Mouse (Mus musculus) bone marrow macrophage, adult 2 months (primary cell): ENCODE measurements around the gene Pamr1. TPM values are rescaled to one million over a fixed set of nuclear protein-coding genes. Genes with fewer than 3 reads are reported as not detected.
A peak's percentile ranks its signal among the peaks of the same experiment; 100 is the strongest.

ENCODE experiments used
- H3K27ac ChIP-seq: 2 replicates; pipeline ENCODE4 v1.5.1; 2012; ENCODE audit warnings: low read depth, low read length; ENCODE audit not compliant: insufficient read depth
- H3K4me1 ChIP-seq: 2 replicates; pipeline ENCODE4 v1.6.1; 2012; ENCODE audit warnings: low read length; ENCODE audit not compliant: control insufficient read depth, insufficient read depth
- H3K4me3 ChIP-seq: 2 replicates; pipeline ENCODE4 v1.5.1; 2012; ENCODE audit warnings: mild to moderate bottlenecking, low read length, moderate library complexity; ENCODE audit not compliant: insufficient read depth
- CTCF ChIP-seq: IDR thresholded peaks from 2 replicates; pipeline ENCODE4 v1.5.1; 2012; ENCODE audit warnings: low read depth, mild to moderate bottlenecking, low read length, moderate library complexity
- POLR2A ChIP-seq: IDR thresholded peaks from 2 replicates; pipeline ENCODE4 v1.6.1; 2012; ENCODE audit warnings: mild to moderate bottlenecking, low read depth, low read length, borderline replicate concordance
- polyA plus RNA-seq: library from polyadenylated mRNA; stranded (reverse); fragments of >200 nt; gene quantifications from 2 replicates; pipeline ENCODE4 v1.2.4, GENCODE M21; 2012; ENCODE audit not compliant: missing spikeins, insufficient read depth, insufficient read length

The Pamr1 gene
- polyA plus RNA-seq, 1 experiment = not detected

DNA sequence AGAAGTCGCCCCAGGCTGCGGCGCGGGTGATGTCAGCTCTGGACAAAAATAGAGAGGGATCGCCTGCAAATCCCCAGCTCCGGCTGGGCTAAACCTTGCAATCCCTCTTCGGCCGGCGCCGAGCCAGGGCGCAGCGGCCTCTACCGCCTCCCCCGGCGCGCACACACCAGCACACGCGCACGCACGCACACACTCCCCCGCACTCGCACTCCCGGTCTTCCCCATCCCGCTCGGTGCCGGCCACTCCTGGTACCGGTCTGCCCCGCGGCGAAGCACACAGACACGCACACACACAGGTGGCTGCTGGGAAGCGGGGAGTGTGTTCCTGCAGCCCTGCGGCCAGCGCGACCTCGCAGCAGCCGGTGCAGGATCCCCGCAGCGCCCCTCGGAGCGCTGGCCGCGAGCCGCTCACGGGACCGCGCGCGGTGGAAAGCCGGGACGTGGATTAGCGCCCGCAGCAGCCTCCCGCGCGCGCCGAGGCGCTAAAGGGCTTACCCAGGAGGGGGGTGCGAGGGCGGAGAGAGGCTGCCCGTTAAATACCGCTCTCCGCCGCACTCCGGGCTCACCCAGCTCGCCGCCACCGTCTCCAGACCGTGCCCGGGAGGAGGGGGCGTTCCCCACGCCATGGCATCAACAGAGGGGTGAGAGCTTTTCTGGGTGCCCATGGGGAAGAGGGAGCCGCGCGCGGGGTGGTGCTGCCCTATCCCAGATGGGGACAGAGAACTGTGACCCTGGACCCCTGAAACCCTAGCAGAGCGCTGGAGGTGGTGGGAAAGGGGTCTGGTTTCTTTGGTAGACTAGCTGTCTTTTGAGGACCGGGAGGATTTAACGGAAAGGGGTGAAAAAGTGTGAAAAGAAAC, 109.1 kb downstream of the Pamr1 start:
- H3K4me1 ChIP-seq = no peaks in the 10 kb centered on the region
- TF ChIP-seq POLR2A (no peak), CTCF (no peak)
- peak overlapping the region; percentile 60 for H3K4me3 ChIP-seq
- H3K27ac ChIP-seq = no peak overlapping the region

DNA sequence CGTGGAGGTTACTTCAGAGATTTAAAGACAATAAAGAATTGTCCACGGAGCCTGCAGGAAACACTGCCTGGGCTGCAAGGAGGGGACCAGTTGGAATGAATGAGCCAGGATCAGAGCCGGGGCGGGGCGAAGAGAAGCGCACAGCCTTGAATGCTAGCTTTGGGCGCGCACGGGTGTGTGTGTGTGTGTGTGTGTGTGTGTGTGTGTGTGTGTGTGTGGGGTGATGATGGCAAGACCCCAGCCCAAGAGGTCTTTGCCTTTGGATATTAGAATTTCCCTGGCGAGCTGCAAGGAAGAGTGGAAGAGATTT, 109.7 kb downstream of the Pamr1 start:
- TF ChIP-seq CTCF (no peak), POLR2A (no peak)
- H3K4me1 ChIP-seq = no peaks in the 10 kb centered on the region
- no peak overlapping the region; the same call in 1 of the 2 replicates for H3K4me3 ChIP-seq
- H3K27ac ChIP-seq = no peak overlapping the region

DNA sequence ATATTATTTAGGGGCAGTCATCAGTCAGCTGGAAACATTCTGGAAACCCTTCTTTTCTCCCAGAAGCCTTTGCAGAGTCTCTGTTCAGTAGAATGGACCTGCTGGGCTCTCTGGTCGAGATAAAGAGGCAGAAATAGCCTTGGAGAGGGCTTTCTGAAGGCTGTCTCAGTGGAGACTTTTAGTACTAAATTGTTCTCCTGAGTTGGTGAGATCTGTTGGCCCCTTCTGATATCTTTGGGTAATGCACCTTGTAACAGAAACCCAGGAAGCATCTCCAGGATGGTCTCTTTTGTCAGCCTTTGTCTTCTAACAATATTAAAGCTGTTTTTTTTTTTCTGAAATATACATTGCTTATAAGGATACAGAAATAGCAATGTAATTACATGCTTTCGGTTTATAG, 111.2 kb downstream of the Pamr1 start:
- TF ChIP-seq POLR2A (no peak), CTCF (no peak)
- no peak overlapping the region for H3K4me3 ChIP-seq
- H3K4me1 ChIP-seq = no peaks in the 10 kb centered on the region
- H3K27ac ChIP-seq = no peak overlapping the region

DNA sequence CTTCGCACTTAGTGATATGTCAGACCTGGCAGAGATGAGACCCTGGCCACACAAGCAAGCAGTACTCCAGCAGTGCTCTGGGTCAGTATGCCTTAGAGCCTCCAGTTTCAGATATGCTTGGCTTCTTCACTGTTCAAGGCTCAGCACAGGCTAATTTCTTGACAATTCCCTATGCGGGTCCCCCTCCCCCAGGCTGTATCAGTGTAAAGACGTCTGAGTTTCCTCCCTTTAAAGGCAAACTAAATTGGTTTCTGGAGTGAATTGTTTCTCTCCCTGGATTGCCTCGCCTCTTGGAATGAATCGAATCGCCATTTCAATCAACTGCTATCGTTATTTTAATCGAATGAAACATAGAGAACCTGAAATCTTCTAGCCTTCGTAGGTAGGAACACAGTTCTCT, 113.1 kb downstream of the Pamr1 start:
- Histone ChIP-seq H3K27ac (no peak overlapping the region), H3K4me1 (no peaks in the 10 kb centered on the region), H3K4me3 (no peak overlapping the region)
- TF ChIP-seq CTCF (no peak), POLR2A (no peak)

DNA sequence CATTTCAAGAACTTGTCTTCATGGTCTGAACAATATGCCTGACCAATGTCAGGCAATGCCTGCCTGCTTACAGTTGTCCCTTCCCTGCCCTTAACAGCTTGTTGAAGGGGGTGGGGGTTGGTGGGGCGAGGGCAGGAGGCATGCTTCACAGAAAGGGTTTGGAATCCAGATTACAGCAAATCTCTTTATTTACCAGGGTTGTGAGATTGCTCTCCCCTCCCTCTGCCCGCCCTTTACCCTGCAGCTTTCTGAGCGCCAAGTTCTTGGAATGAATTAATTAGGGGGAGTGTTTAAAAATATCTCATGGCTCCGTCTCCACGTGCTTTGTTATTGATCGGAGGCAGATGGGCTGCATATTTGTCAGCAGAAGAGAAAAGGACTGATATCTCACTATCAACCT, 113.5 kb downstream of the Pamr1 start:
- no peaks in the 10 kb centered on the region for H3K4me1 ChIP-seq
- no peak overlapping the region for H3K4me3 ChIP-seq
- no peak overlapping the region for H3K27ac ChIP-seq
- no peak for TF ChIP-seq CTCF

DNA sequence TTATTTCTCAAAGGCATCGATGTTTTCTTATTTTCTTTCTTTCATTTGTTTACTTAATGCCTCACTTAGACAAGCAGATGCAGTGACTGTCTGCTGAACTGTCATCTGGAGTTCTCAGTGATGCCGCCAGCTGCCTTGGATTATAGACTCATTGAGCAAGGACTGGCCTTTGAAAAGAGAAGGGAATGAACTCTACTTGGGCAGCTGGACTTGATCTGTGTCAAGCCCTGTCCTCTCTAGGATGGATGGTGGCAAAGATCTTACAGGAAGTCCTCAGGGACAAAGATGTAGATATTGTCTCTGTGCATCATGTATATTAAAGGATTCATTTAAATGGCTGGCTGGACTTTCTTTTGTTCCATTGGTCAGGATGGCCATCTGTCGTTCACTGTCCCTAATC, 114.1 kb downstream of the Pamr1 start:
- H3K4me1 ChIP-seq = no peaks in the 10 kb centered on the region
- TF ChIP-seq CTCF (no peak), POLR2A (no peak)
- H3K4me3 ChIP-seq = no peak overlapping the region
- H3K27ac ChIP-seq = no peak overlapping the region

DNA sequence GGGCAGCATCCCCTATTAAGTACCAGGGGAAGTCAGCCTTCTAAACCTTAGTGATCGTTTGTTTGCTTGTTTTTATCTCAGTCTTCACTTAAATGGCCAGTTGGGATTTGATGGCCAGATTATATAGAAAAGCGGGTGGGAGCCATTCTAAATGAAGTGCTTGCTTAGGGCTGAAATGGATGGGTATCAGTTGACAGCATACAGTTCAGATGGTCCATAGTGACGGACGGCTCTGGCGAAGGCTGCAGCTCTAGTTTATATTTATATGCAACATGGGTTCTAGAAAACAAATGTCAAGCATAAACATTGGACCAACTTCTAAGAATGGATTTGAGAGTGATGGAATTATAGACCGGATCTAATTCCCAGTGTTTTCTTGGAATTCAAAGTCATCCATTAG, 118.2 kb downstream of the Pamr1 start:
- Histone ChIP-seq H3K4me3 (no peak overlapping the region), H3K27ac (no peak overlapping the region), H3K4me1 (no peaks in the 10 kb centered on the region)
- TF ChIP-seq POLR2A (no peak), CTCF (no peak)

DNA sequence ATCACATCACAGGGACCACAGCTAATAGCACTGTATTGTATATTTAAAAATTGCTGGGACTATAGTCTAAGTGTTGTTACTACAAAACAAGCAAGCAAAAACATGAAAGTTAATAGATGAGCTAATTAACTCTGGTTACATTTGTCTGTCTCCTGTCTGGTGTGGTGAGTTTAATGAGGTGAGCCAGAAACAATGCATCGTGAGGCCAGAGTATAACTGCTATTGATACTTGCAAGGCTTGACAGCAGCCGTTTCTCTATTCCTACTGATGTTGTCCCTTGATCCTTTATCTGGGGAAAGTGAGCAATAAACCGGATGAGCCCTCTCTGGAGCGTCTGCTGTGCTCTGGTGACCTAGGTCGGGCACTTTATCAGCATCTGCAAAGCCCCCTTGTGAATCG, 119.8 kb downstream of the Pamr1 start:
- H3K27ac ChIP-seq = no peak overlapping the region
- no peak overlapping the region for H3K4me3 ChIP-seq
- no peaks in the 10 kb centered on the region for H3K4me1 ChIP-seq
- TF ChIP-seq POLR2A = no peak
- TF ChIP-seq CTCF = no peak

DNA sequence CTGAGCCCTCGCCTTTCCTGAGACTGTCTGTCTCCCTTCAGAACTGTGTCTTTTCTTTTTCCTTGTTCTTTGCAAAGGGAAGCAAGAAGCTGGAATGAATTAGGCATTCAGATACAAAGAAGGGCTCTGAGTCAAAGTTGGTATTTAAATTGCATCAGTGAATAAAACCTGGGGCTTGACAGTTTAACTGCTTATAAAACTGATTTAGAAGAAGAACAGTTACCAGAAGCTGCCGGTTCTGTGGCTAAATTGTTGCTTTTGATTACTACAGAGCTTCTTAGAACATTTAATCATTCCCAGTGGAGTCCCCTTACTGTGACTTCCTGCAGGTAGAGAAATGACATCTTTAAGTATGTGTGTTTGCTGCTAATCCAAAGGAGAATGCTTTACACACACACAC, 124.8 kb downstream of the Pamr1 start:
- Histone ChIP-seq H3K4me3 (no peak overlapping the region), H3K4me1 (no peaks in the 10 kb centered on the region), H3K27ac (no peak overlapping the region)
- TF ChIP-seq CTCF (no peak), POLR2A (no peak)

DNA sequence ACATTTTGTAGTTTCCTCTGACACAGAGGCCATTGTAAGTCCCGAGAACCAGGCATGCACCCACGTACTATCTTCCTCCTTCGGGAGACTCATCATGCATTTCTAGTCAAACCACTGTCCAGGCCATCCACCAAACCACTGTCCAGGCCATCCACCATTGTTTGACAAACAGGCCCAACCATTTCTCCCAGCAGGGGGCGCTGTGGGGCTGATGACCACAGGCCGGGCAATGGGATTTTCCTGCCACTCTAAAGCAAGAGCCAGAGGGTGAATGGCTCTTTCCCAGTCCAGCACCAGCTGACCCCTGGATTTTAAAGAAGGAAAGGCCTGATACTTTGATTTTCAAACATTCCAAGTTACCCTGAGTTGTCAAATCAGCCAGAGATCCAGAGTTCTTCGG, 125.5 kb downstream of the Pamr1 start:
- no peak overlapping the region for H3K27ac ChIP-seq
- no peak overlapping the region for H3K4me3 ChIP-seq
- no peak for TF ChIP-seq POLR2A
- TF ChIP-seq CTCF = peak; percentile 59; the same call in 1 of the 2 replicates

More for the DNA sequence above, 125.5 kb downstream of the Pamr1 start:
- H3K4me1 ChIP-seq = no peaks in the 10 kb centered on the region
